Mouse (Mus musculus) fibroblast of lung, adult 2 months (primary cell): ENCODE measurements around the gene Dhx16.
"Not testable (repeated sequence)": the region's sequence is repeated elsewhere in the genome, so short reads cannot be mapped to it uniquely, and the experiment has no call there.

Experiments
- DNase-seq: peaks from one replicate; pipeline ENCODE4 v3.0.0-alpha.2; 2011; ENCODE audit warnings: low read depth

The Dhx16 gene

GRCm38 (mm10) chr17:35879245-35880057, at the start of gene Dhx16:
Gene Dhx16, plus strand, starts transcription at chr17:35879819.
- DNase-seq, result peak; percentile 94

GRCm38 (mm10) chr17:35832400-35833238, 47.0 kb upstream of the Dhx16 start:
- DNase-seq, result no peak

GRCm38 (mm10) chr17:35833239-35833751, 46.3 kb upstream of the Dhx16 start:
- DNase-seq, result no peak

GRCm38 (mm10) chr17:35833894-35834293, 45.7 kb upstream of the Dhx16 start:
- no peak for DNase-seq

- no peak for DNase-seq
Observed at GRCm38 (mm10) chr17:35834696-35835422, 44.8 kb upstream of the Dhx16 start.

GRCm38 (mm10) chr17:35835424-35836140, 44.0 kb upstream of the Dhx16 start:
- DNase-seq, result no peak

- DNase-seq, result peak; percentile 79
Observed at GRCm38 (mm10) chr17:35836178-35836965, 43.2 kb upstream of the Dhx16 start.

GRCm38 (mm10) chr17:35836991-35837422, 42.6 kb upstream of the Dhx16 start:
- DNase-seq, result no peak

GRCm38 (mm10) chr17:35837487-35837886, 42.1 kb upstream of the Dhx16 start:
- DNase-seq, result no peak

GRCm38 (mm10) chr17:35838122-35838544, 41.5 kb upstream of the Dhx16 start, which contains the start of gene Tubb5:
Gene Tubb5, minus strand, starts transcription at chr17:35838306.
- peak; percentile 96 for DNase-seq

- no peak for DNase-seq
Observed at GRCm38 (mm10) chr17:35838570-35838969, 41.0 kb upstream of the Dhx16 start.

- not testable (repeated sequence) for DNase-seq
Observed at GRCm38 (mm10) chr17:35839002-35839401, 40.6 kb upstream of the Dhx16 start.

- DNase-seq, result no peak
Observed at GRCm38 (mm10) chr17:35840561-35840960, 39.1 kb upstream of the Dhx16 start.

- DNase-seq, result peak; percentile 99
Observed at GRCm38 (mm10) chr17:35841076-35841950, 38.3 kb upstream of the Dhx16 start, which contains the start of gene Mdc1. Gene Mdc1, plus strand, starts transcription at chr17:35841515.

GRCm38 (mm10) chr17:35842006-35842405, 37.6 kb upstream of the Dhx16 start:
- DNase-seq, result no peak

- DNase-seq, result no peak
Observed at GRCm38 (mm10) chr17:35843514-35843913, 36.1 kb upstream of the Dhx16 start.

- no peak for DNase-seq
Observed at GRCm38 (mm10) chr17:35848112-35848511, 31.5 kb upstream of the Dhx16 start.

- no peak for DNase-seq
Observed at GRCm38 (mm10) chr17:35850974-35851373, 28.6 kb upstream of the Dhx16 start.

- no peak for DNase-seq
Observed at GRCm38 (mm10) chr17:35859371-35859770, 20.2 kb upstream of the Dhx16 start.
